Mouse (Mus musculus) NIH3T3 (cell line): ENCODE measurements around the gene Kiz.
A peak's percentile ranks its signal among the peaks of the same experiment; 100 is the strongest.

Source experiments
- DNase-seq: peaks from one replicate; pipeline ENCODE4 v3.0.0-alpha.2; 2012; ENCODE audit warnings: low read depth

The Kiz gene

GRCm38 (mm10) chr2:146865781-146866180, 10.1 kb downstream of the Kiz start:
- DNase-seq: no peak

- no peak for DNase-seq
Observed at GRCm38 (mm10) chr2:146871300-146872269, 15.9 kb downstream of the Kiz start.

- DNase-seq: no peak
Observed at GRCm38 (mm10) chr2:146872697-146873096, 17.0 kb downstream of the Kiz start.

GRCm38 (mm10) chr2:146873881-146874441, 18.3 kb downstream of the Kiz start:
- no peak for DNase-seq

- no peak for DNase-seq
Observed at GRCm38 (mm10) chr2:146877423-146878098, 21.9 kb downstream of the Kiz start.

DNA sequence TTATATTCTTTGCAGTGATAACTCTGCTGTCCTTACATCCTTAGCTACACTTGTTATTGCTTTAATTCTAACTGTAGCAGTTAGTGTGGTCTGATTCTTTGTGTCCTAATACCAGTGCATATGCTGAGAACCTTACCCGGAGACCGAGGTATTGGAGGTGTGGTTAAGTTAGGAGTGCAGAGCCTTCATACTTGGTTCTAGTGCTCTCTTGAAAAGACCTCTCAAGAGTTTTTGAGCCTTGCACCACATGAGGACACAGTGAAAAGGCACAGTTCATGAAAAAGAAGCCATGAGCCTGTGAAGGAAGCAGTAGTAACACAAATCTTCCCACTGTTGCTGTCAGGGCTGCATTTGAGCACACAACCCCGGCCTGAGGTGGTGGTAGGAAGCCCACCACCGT, 26.0 kb downstream of the Kiz start:
- DNase-seq: no peak

DNA sequence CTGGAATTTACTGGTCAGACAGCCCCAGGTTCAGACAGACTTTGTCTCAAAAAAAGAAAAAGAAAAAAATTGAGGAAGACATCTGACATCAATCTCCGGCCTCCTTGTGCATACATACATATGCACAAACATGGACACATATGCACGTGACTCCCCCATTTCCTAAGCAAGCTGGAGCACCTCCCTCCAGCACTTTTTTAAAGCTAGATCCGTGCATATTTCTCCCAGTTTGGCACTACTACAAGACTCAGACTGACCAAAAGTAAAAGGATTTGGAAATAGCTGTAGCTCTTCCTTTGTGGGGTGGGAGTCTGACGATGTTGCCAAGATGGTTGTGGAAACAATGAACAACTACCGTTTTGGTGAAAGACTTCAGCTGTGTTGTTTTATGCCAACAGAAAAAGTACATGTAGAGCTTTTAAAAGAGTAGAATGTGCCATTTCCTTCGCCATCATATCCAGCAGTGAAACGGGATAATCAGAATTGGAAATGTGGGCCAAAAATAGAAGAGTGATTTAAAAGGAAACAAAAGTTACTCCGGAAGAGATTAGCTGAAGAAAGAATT, 28.7 kb downstream of the Kiz start:
- no peak for DNase-seq

DNA sequence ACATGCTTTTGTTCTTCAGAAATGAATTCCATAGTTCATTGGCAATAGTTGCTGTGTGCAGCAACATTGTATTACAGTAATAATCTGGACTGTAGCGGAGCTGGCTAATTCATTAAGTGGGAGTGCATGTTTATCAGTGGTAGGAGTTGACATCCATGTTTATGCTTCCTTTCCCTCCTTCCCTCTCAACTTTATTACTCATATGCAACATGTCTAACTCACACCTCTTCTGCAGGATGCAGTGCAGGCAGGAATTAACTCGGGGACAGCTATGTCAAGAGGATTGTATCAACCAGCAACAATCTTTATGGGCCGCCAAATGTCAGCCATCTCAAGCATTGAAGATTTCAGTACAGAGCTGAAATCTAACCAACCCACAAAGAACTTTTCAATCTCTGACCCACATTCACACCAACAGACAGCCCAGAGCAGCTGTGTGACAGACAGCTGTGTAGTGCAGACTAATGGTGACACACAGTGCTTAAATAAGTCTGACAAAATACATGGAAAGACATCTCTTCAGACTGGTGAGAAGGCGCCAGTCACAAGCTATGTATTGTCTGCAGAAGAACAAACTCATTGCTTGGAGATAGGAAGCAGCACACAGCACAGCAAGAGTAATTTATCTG, 33.2 kb downstream of the Kiz start:
- no peak for DNase-seq

- DNase-seq: no peak
Observed at GRCm38 (mm10) chr2:146898977-146899376, 43.3 kb downstream of the Kiz start.

DNA sequence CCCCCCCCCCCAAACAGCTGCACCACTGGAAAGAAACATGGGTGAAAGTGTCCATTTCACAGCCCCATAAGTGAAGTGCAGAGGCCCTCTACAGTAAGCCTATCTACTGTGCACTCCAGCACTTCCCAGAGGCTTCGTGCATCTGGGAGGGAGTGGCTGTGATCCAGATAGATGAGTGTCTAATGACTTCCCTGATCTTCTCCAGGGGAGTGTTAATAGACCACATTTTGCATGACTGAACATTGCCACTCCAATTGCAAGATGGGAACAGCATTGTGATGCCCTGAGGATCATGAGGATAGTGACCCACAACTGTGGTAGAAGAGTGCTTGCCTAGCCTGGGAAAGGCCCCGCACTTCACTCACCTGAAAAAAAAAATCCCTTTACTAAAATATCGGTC, 60.4 kb downstream of the Kiz start:
- no peak for DNase-seq

GRCm38 (mm10) chr2:146917770-146918169, 62.1 kb downstream of the Kiz start:
- no peak for DNase-seq

GRCm38 (mm10) chr2:146920375-146921160, 64.9 kb downstream of the Kiz start:
- DNase-seq: no peak

DNA sequence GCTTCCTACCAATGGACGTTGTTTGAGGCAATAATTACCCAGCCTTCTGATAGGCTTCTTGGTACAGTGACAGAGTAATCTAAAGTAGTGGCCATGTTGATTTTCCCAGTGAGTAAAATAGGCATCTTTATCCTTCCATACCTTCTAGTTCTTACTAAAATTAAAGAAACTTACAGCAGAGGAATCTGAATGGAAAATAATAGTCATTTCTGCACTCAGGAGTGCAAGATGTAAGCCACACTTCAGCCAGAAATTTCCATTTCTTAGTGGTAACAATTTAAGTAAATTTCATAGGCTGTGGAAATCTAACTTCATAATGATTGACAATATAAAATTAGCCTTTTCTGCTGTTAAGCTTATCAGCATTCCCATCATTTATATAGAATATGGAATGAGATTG, 69.6 kb downstream of the Kiz start:
- no peak for DNase-seq

GRCm38 (mm10) chr2:146925846-146926245, 70.2 kb downstream of the Kiz start:
- DNase-seq: no peak

DNA sequence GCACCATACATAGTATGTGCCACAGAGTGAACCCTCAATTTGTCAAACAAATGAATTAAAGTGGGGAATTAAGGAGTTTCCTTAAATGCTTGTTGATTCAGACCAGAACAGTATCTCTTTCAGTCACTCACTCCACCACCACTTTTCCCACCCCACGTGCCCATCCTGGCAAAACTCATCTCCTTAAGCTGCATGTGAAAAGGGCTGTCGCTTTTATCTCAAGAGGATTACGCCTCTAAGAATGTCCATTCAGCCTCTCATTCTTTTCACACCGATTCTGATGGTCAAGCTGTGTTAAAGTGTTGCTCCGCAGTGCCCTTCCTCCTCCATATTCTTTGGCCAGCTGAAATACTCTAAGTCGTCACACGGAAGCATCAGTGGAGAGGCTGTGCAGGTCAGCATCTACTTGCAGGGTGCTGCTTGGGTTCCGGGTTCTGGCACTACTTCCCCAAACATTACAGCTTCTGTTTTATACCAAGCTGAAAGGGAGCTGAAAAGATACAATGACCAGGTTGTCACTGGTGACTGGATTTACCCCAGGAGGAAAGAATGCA, 92.6 kb downstream of the Kiz start:
- no peak for DNase-seq

GRCm38 (mm10) chr2:146956366-146956765, 100.7 kb downstream of the Kiz start:
- DNase-seq: no peak

DNA sequence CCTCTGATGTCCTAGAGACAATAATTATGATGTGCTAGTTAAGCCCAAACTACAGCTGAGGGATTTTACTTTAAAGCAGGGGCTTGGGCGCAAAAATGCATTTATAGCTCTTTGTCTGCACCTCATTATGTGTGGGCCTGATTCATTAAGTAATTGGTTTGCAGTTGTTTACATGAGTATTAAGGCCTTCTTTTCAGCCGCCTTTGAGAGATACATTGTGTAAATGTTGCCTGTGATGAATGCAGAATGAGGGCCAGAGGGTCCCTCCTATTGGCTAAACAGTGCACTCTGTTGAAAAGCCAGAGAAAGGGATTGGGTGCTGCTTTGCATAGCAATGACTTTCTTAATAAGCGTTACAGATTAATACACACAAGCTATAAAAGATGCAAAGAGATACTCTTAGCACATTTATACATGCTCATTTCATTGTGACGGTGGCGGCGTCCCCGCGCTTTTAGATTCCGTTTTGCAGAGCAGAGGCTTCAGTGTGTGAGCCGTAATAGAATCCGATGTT, 102.8 kb downstream of the Kiz start:
- DNase-seq: no peak

DNA sequence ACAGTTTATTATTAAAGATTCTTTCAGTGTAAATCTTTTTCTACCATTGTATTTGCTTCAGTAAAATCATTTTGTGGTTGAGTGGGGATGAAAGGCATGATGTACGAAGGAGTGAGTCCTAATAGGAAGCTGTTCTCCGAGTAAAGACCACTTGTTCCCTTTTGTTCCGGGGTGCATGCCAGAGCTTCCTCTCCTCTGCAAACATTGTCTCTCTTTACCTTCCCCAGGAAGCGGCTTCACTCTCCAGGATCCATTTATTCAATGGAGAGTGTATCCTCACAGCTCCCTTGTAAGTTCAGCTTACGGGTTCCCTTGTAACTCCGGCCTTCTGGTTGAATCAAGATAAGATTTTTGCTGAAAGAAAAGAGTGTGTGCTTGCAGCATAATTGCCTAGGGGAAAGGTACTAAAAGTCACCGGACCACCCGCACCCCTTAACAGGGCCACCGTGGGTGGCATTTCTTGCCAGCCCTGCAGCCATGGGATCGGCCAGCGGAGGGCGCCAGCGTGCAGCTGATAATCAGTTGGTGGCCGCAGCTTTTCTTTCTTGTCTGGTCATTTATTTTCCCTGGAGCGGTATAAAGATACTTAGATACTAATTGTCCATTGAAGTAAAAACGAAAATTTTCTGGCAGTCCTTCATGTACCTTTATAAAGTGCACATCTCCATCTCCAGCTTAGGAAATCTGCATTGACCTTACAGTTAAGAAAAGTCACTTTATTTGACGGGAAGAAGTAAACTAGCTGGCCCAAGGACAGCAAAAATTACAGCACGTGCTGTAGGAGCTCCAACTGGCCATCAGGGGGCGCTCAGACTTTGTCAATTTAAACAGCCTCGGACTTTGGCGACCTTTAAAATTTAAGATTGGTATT, 103.5 kb downstream of the Kiz start:
- peak; percentile 87 for DNase-seq

- no peak for DNase-seq
Observed at GRCm38 (mm10) chr2:146975024-146975423, 119.4 kb downstream of the Kiz start.
